Mouse (Mus musculus) R1 (cell line): Measurements from ENCODE around the gene Lsm10.

Experiments used
- DNase-seq: peaks from one replicate; pipeline ENCODE4 v3.0.0-alpha.2; 2018; ENCODE audit warnings: low read depth, low spot score

Gene Lsm10

DNA sequence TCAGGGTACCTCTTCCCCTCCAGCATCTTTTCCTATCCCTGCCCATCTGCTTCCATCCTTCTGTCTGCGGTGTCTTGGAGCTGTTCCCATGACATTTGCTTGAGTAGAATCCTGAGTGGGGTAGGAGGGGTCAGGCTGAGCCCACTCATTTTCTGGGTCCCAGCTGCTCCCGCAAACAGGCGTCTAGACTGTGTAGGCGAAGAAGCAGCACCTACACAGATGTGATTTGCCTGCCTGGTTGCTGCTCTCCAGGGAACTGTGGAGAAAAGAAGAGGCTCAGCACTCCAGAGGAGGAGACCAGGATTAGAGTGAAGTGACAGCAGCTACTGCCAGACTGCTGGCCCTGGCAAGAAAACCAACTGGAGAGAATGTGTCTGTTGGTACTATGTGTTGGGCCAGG lies 22.2 kb downstream of the Lsm10 start:
- no peak for DNase-seq

GRCm38 (mm10) chr4:126119051-126119450 lies 22.6 kb downstream of the Lsm10 start:
- no peak for DNase-seq

DNA sequence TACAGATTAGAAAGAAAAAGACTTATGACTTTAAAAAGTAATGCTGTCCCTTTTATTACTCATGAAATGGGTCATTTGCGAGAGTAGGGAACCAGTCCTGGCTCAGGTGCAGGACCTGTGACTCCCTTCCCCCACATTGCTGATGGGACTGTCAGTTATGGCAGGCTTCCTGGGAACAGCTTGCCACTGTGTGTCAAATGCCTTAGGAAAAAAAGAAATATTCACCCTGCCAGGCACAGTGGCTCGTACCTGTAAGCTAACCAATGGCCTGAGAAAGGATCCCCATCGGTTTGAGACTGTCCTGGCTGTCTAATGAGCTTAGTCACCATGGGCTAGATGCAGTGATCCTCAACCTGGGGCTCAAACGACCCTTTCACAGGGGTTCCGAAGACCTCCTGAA lies 23.6 kb downstream of the Lsm10 start:
- no peak for DNase-seq

- DNase-seq: no peak
Measured at GRCm38 (mm10) chr4:126120506-126120905, 24.1 kb downstream of the Lsm10 start.

GRCm38 (mm10) chr4:126123309-126124040 lies 27.1 kb downstream of the Lsm10 start:
- peak; percentile 39 for DNase-seq

- no peak for DNase-seq
Measured at GRCm38 (mm10) chr4:126130502-126130901, 34.1 kb downstream of the Lsm10 start.

GRCm38 (mm10) chr4:126131290-126132121 lies 35.1 kb downstream of the Lsm10 start:
- no peak for DNase-seq

- no peak for DNase-seq
Measured at GRCm38 (mm10) chr4:126132636-126133264, 36.3 kb downstream of the Lsm10 start.

GRCm38 (mm10) chr4:126134236-126134635 lies 37.8 kb downstream of the Lsm10 start:
- no peak for DNase-seq

DNA sequence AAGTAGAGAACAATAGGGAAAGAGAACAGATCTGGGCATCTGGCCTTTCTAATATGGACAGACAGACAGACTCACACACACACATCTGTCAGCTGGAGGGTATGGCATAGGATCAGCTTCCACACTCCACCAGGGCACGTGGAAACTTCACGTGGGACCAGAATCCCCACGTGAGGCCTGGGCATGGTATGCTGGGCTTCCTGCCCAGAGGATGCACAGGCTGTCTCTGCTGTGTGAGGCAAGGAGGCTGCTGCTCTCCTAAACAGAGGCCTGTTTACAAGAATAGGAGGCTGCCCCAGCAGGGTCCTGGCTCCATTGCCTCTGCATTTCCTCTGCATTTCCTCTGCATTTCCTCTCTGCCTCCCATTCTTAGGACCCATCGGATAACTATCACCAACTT lies 38.2 kb downstream of the Lsm10 start:
- DNase-seq: no peak

DNA sequence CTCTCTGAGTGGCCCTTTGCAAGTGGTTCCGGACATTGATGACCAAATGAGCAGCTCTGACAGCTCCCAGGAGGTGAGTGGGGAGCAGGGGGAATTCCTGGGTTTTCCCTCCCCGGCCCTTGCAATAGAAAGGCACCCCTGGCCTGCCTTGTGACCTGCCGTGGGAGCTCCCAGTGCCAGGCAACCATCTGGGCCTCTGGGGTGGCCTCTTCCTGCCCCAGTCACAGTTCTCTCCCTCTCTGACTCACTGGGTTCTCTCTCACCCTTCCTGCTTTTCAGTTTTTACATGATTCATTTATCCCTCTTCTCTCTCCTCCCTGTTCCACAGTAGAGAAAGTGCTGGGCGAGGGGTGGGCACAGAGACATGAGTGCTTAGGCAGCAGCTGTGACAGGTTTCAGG lies 41.4 kb downstream of the Lsm10 start:
- no peak for DNase-seq

- DNase-seq: no peak
Measured at GRCm38 (mm10) chr4:126141021-126141420, 44.6 kb downstream of the Lsm10 start.

DNA sequence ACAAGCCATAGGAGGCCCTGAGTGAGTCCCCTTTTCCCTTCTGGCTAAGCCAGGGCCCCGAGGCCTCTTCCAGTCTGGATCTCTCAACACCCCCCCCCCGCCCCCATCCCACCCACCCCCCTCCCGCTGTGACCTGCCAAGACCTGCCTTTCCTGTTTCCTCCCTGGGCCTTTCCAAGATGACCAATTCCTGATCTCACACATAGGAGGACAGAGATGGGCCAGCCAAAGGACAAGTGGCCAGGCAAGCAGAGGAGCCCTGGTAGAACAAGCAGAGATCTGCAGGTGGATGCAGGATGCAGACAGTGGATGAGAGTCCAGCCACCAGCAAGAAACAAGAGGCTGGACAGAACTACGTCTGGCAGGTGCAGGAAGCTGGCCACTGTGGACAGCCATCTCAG lies 49.0 kb downstream of the Lsm10 start:
- DNase-seq: no peak

GRCm38 (mm10) chr4:126146974-126147532 lies 50.6 kb downstream of the Lsm10 start:
- DNase-seq: no peak

DNA sequence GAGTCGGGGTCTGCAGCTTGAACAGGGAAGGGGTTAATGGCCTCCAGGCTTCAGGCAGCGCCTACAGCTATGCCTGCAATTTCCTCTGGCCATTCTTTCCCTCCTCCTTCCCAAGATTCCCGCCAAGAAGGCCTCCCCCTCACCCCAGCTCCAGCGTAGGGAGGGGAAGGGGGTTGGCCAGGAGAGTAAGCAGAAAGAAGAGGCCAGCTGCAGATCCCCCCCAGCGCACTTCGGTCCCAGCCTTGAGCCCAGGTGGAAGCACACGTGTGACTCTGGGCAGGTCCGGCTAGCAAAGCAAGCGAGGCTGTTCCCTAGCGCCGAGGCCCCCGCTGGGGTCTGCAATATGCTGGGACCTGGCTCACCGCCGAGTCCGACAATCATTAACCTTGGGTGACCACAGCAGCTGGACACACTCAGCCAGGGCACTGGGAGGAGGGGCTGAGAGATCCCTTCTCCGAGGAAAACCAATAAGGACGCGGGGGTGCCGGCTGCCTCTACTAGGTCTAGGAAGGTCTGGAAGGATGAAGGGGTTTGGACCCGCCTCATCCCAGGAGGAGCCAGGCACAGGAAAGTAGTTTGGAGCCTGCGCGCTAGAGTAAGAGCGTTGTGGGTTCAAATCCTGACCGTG lies 51.2 kb downstream of the Lsm10 start, which contains the start of gene Eva1b:
TSS of gene Eva1b (plus strand) at position 212 of the 628 bp plus-strand sequence.
- peak; percentile 79 for DNase-seq
